Mouse (Mus musculus) right cerebral cortex, adult 2 months (tissue): ENCODE data around the gene Ifngr2.
A peak's percentile ranks its signal among the peaks of the same experiment; 100 is the strongest.

ENCODE experiments used
- DNase-seq, 2 experiments: peaks; one replicate each; pipeline ENCODE4 v3.0.0; 2021 to 2022; ENCODE audit warnings: low spot score in 2 of 2

Ifngr2 gene

GRCm38 (mm10) chr16:91536372-91536771 lies 10.5 kb upstream of the Ifngr2 start:
- DNase-seq = no peak

- DNase-seq = no peak
These were observed 9.8 kb upstream of the Ifngr2 start for GRCm38 (mm10) chr16:91537065-91537464.

GRCm38 (mm10) chr16:91538051-91538450 lies 8.8 kb upstream of the Ifngr2 start:
- DNase-seq = no peak

DNA sequence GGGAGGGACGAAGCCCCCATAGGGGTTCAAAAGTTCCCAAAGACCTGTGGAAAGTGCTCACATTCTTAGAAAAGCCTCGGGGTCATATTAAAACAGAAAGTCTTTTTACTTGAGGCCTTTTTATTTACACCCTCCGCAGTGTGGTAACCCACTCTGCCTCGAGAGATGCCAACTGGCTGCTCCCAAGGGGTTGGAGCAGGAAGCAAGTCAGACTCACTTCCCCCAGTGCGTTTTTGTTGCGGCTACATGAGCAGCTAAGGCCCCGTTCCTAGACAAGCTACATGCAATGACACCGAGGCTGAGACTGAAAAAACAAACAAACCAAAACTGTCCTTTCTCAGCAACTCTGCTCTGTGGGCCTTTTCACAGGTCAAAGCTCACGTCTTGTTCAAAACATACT lies 8.4 kb upstream of the Ifngr2 start:
- no peak for DNase-seq

DNA sequence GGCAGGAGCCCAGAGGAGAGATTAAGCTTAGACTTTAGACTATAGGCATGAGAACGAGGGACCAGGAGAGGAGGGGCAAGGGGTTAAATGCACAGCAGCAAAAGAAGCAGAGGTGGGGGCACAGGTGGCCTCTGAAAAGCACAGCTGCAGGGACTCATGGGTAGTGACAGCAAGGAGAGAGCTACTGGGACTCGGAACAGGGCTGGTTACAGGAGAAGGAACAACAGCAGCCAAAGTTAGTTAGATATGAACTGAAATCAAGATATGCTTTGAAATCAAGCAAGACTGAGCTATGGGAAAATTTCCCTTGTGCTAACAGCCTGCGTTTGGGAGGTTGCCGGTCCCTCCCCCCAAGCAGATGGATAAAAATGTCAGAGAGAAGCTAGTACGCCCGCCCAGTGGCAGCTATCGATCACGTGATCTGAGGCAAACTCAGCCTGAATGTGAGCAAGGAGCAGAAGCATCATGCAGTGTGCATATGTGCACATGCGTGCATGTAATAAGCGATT lies 5.2 kb upstream of the Ifngr2 start:
- peak; percentile 34 to 37 for DNase-seq

DNA sequence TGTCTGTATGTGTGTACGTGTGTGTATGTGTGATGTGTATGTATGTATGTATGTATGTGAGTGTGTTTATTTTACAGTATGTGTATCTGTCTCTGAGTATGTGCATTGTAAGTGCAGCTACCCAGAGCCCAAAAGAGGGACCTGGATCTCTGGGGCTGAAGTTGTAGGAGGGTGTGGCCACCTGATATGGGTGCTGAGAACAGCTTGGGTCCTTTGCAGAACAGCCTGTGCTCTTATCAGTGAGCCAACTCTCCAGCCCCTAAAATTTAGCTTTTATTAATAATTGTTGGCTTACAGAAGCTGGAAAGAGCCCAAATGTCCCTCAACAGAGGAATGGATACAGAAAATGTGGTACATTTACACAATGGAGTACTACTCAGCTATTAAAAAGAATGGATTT lies 3.3 kb upstream of the Ifngr2 start:
- DNase-seq = no peak

- DNase-seq = no peak
These were observed 1.1 kb upstream of the Ifngr2 start for GRCm38 (mm10) chr16:91545597-91546281.

DNA sequence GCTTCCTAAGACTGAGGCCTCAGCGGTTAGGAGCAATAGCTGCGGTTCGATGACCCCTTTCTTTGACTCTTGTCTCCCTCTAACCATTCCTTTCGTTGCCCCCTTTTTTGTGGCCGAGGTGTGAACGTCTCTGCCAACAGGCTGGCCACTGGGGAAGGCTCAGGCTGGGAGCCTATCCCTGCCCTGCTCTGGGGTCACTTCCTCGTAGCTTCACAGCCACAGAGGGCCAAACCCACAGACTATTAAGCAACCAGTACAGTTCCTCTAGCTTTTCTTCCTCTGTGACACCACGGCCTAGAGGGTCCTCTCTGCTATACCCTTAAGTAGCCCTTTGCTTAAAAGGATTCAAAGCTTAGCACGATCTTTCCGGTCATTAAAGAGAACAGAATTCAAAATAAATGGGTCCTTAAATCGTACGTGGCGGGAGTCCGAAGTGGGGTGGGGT lies 459 bp upstream of the Ifngr2 start:
- peak in 1 of 2 experiments; percentile 16 for DNase-seq

GRCm38 (mm10) chr16:91547974-91548373 lies 1.1 kb downstream of the Ifngr2 start:
- peak in 1 of 2 experiments; percentile 24 for DNase-seq

GRCm38 (mm10) chr16:91548586-91548985 lies 1.7 kb downstream of the Ifngr2 start:
- DNase-seq = no peak

GRCm38 (mm10) chr16:91548996-91549395 lies 2.1 kb downstream of the Ifngr2 start:
- DNase-seq = no peak

DNA sequence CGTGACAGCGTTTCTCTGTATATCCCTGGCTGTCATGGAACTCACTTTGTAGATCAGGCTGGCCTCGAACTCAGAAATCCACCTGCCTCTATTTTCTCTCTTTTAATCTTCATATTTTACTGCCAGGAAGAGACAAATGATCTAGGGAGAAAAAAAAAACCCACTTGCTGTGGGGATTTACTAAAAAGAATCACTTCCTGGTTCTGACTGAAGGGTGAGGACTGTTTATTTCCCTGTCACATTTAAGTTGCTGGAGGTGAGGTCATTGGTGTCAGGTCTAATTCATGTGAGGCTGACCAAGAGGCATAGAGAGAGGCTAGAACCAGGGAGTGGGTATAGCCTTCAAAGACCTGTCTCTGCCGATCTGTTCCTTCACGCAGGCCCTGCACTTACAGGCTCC lies 2.7 kb downstream of the Ifngr2 start:
- DNase-seq = no peak

DNA sequence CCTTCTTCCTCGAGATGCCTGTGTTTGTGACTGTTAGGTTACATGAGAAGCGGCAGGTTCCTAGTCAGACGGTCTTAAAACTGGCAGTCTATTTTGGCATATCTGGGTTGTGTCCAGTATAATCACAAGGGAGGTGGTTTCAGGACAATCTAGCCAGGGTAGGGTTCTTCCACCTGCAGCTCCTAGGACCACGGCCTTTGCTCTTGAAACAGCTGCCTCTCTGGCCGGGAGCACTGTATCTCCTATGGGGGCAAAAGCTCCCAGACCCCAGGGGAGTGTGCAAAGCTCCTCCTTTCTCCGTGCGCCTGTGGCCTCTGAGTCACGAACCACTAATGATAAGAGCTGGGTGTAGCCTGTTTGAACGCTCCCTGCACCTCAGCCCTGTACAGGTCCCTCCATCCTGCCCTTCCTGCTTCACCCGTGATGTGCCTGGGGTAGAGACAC lies 4.2 kb downstream of the Ifngr2 start:
- no peak for DNase-seq

DNA sequence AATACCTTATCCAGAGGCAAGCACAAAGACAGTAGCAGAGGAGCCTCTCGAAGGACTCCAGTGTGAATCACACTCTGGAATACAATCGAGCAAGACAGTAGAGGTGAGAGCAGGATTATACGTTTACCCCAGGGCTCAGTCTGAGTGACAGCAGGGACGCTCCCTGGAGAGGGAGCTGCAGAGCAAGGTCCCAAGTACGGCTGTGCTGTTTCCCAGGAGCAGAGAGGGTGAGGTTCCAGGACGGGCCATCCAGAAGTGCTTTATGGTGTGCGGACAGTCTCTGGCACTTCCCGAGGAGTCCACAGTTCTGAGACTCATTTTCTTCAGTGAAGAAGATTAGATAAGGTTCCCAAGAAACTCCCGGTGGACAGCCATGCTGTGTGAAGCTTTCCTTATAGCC lies 5.2 kb downstream of the Ifngr2 start:
- no peak for DNase-seq

DNA sequence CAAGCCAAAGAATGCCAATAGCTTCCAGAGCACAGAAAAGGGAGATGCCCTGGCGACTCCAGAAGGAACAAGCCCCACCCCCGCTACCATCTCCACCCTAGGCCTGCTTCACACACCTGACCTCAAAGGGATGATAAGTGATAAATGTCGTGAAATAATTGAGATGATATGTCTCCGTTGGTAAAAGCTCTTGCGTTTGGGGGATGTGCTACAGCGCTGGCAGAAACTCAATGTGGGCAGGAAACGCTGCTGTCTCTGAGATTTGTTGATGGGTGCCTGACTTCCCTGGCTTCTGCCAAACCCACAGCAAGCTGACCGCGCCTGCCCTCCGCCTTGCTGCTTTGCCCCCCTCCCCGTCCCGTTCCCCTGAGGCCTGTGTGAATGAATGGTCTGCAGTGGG lies 6.8 kb downstream of the Ifngr2 start:
- no peak for DNase-seq

- DNase-seq = no peak
These were observed 8.2 kb downstream of the Ifngr2 start for GRCm38 (mm10) chr16:91555017-91555605.

DNA sequence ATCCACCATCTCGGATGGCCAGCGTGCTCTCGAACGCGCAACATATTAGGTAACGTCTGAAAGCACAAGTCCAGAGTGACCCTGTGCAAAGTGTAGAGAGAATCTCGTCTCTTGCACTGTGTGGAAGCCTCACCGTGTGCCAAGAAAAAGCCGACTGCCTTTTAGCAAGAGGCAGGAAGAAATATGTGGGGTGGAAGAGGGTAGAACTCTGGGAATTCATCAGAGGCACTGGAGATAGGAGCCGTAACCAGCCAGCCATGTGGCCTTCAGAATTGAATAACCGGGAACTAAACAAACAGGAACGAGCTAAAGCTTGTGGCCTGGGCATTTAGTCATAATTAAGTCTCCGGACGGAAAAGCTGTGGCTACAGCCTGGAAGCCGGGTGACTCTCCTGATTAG lies 9.8 kb downstream of the Ifngr2 start:
- DNase-seq = no peak

DNA sequence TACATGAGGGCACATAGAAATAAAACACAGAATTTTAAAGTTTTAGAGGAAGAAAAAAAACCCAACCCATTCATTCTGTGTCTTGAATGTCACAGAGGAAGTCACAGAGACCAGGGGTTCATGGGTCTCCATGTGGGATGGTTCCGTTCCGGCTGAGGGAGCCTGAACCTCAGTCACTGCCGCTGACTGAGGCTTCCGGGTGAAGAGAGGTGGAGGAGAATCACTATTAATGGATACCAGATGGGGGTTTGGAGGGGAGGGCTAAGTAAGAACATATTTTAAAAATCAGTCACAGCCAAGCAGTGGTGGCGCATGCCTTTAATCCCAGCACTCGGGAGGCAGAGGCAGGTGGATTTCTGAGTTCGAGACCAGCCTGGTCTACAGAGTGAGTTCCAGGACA lies 10.3 kb downstream of the Ifngr2 start:
- DNase-seq = no peak

DNA sequence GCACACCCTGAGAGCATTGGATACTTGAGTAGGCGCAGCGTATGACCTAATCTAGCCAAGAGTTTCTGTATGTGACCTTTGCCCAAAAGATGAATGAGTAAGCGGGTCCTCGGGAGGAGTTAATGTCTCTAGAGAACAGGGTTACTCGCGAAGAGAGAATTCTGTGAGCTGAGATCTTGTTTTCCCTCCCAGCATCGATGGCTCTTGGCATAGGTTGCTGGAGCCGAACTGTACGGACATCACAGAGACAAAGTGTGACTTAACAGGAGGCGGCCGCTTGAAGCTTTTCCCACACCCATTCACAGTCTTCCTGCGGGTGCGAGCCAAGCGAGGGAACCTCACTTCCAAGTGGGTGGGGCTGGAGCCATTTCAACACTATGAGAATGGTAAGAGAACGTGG lies 10.8 kb downstream of the Ifngr2 start:
- peak; percentile 31 to 38 for DNase-seq

- DNase-seq = peak in 1 of 2 experiments; percentile 27
These were observed 14.2 kb downstream of the Ifngr2 start for GRCm38 (mm10) chr16:91561099-91561498.

GRCm38 (mm10) chr16:91561541-91562457 lies 14.9 kb downstream of the Ifngr2 start:
- no peak for DNase-seq

GRCm38 (mm10) chr16:91564580-91565291 lies 17.9 kb downstream of the Ifngr2 start:
- no peak for DNase-seq
